Mouse (Mus musculus): ENCODE measurements around the gene Catsper4. TPM values are rescaled to one million over a fixed set of nuclear protein-coding genes. Genes with fewer than 3 reads are reported as not detected.

Gene Catsper4
- total and polyA plus RNA-seq, 3 experiments: not detected

GRCm38 (mm10) chr4:134257198-134258009 lies 30.2 kb upstream of the Catsper4 start:
- H3K4me1 ChIP-seq (ENCODE audit: control insufficient read depth in 1 of 2, insufficient read depth in 2 of 2): peaks cover 0 to 3% of the 10 kb centered on the region in 2 experiments; a peak in 3 of 4 replicates
- no peak overlapping the region for H3K27ac ChIP-seq (ENCODE audit: insufficient read depth, low read depth)
- H3K9ac ChIP-seq (ENCODE audit: insufficient read depth, low read depth): no peak overlapping the region
- no peaks in the 10 kb centered on the region for H3K79me2 ChIP-seq (replicated peaks; ENCODE audit: control insufficient read depth, extremely low read depth, insufficient read depth, poor library complexity, severe bottlenecking)
- TF ChIP-seq PAX5 (IDR thresholded peaks at IDR 0.05; ENCODE audit: low read length) (no peak), TCF12 (IDR thresholded peaks at IDR 0.05; ENCODE audit: low read depth, low read length) (no peak), E2F4 (IDR thresholded peaks at IDR 0.05; ENCODE audit: insufficient replicate concordance, low read depth, low read length) (no peak), MAFK (IDR thresholded peaks at IDR 0.05; ENCODE audit: insufficient replicate concordance, low read length) (no peak), ZNF384 (IDR thresholded peaks at IDR 0.05; ENCODE audit: low read depth, low read length) (peak; percentile 53), JUN (IDR thresholded peaks at IDR 0.05; ENCODE audit: insufficient read depth, low read depth, low read length) (no peak), BHLHE40 (IDR thresholded peaks at IDR 0.05; ENCODE audit: low read depth, low read length) (no peak), TBP (conservative IDR thresholded peaks at IDR 0.05; ENCODE audit: low read depth, low read length) (no peak)
- H3K4me2 ChIP-seq (ENCODE audit: insufficient read depth, low read depth, poor library complexity, severe bottlenecking): no peak overlapping the region; the same call in 1 of the 2 replicates
- DNase-seq (ENCODE audit: extremely low read depth): no peak
- no peaks in the 10 kb centered on the region for H3K36me3 ChIP-seq (replicated peaks in 1 of 2; ENCODE audit: control insufficient read depth in 1 of 2, insufficient read depth in 1 of 2, low read length in 1 of 2)
- dilution Hi-C loops (cut with MboI; ENCODE audit: extremely low pct_ligation_motif_present, extremely low pct_unique_long_range_greater_than_20kb, low sequenced_read_pairs): no loop called here
- H3K27me3 ChIP-seq (replicated peaks): peaks cover 28% of the 10 kb centered on the region
- H3K9me3 ChIP-seq (replicated peaks; ENCODE audit: low read length): peaks cover 7% of the 10 kb centered on the region
- in situ Hi-C loops (cut with MboI; ENCODE audit: low pct_ligation_motif_present, low pct_unique_long_range_greater_than_20kb, low sequenced_read_pairs): loop anchor here (25.0 kb wide), 1 partner anchor 230 kb away; the partner anchor contains the start of gene Paqr7
- H3K4me3 ChIP-seq (replicated peaks in 1 of 3; ENCODE audit: low read depth in 2 of 3, low read length in 2 of 3, poor library complexity in 1 of 3): no peak overlapping the region

GRCm38 (mm10) chr4:134256407-134257197 lies 29.4 kb upstream of the Catsper4 start:
- Histone ChIP-seq H3K27ac (ENCODE audit: insufficient read depth, low read depth) (no peak overlapping the region), H3K4me1 (ENCODE audit: control insufficient read depth in 1 of 2, insufficient read depth in 2 of 2) (peaks cover 0 to 3% of the 10 kb centered on the region in 2 experiments; a peak in 3 of 4 replicates), H3K9ac (ENCODE audit: insufficient read depth, low read depth) (no peak overlapping the region), H3K27me3 (replicated peaks) (peaks cover 36% of the 10 kb centered on the region), H3K79me2 (replicated peaks; ENCODE audit: control insufficient read depth, extremely low read depth, insufficient read depth, poor library complexity, severe bottlenecking) (no peaks in the 10 kb centered on the region), H3K4me2 (ENCODE audit: insufficient read depth, low read depth, poor library complexity, severe bottlenecking) (no peak overlapping the region; the same call in 1 of the 2 replicates), H3K9me3 (replicated peaks; ENCODE audit: low read length) (peaks cover 4% of the 10 kb centered on the region), H3K4me3 (replicated peaks in 1 of 3; ENCODE audit: low read depth in 2 of 3, low read length in 2 of 3, poor library complexity in 1 of 3) (no peak overlapping the region), H3K36me3 (replicated peaks in 1 of 2; ENCODE audit: control insufficient read depth in 1 of 2, insufficient read depth in 1 of 2, low read length in 1 of 2) (no peaks in the 10 kb centered on the region)
- TF ChIP-seq MYC (IDR thresholded peaks at IDR 0.05; ENCODE audit: low read depth, low read length) (no peak), IRF4 (IDR thresholded peaks at IDR 0.05; ENCODE audit: low read depth, low read length) (no peak), CTCF (conservative IDR thresholded peaks at IDR 0.05 in 1 of 2, IDR thresholded peaks at IDR 0.05 in 1 of 2; ENCODE audit: low read depth in 2 of 2, low read length in 2 of 2) (no peak), USF2 (conservative IDR thresholded peaks at IDR 0.05; ENCODE audit: low read depth, low read length) (no peak), RAD21 (IDR thresholded peaks at IDR 0.05; ENCODE audit: low read depth, low read length) (no peak), ZC3H11A (IDR thresholded peaks at IDR 0.05; ENCODE audit: low read depth, low read length) (no peak), E2F4 (IDR thresholded peaks at IDR 0.05; ENCODE audit: insufficient replicate concordance, low read depth, low read length) (no peak), PAX5 (IDR thresholded peaks at IDR 0.05; ENCODE audit: low read length) (no peak), UBTF (IDR thresholded peaks at IDR 0.05; ENCODE audit: low read depth, low read length) (no peak), CHD1 (IDR thresholded peaks at IDR 0.05; ENCODE audit: low read depth, low read length) (no peak), SMC3 (IDR thresholded peaks at IDR 0.05; ENCODE audit: low read depth, low read length) (no peak), MEF2A (IDR thresholded peaks at IDR 0.05; ENCODE audit: borderline replicate concordance, low read depth, low read length) (no peak), GABPA (IDR thresholded peaks at IDR 0.05; ENCODE audit: insufficient replicate concordance, low read depth, low read length) (no peak), RCOR1 (conservative IDR thresholded peaks at IDR 0.05; ENCODE audit: low read depth, low read length) (no peak), ZKSCAN1 (IDR thresholded peaks at IDR 0.05; ENCODE audit: borderline replicate concordance, low read depth, low read length) (no peak)
- in situ Hi-C loops (cut with MboI; ENCODE audit: low pct_ligation_motif_present, low pct_unique_long_range_greater_than_20kb, low sequenced_read_pairs): loop anchor here (25.0 kb wide), 1 partner anchor 231 kb away; the partner anchor contains the start of gene Paqr7
- no peak for DNase-seq (ENCODE audit: extremely low read depth)
- dilution Hi-C loops (cut with MboI; ENCODE audit: extremely low pct_ligation_motif_present, extremely low pct_unique_long_range_greater_than_20kb, low sequenced_read_pairs): no loop called here
